8 mouse cellular contexts compared by ENCODE assay signal in the genomic region with DNA sequence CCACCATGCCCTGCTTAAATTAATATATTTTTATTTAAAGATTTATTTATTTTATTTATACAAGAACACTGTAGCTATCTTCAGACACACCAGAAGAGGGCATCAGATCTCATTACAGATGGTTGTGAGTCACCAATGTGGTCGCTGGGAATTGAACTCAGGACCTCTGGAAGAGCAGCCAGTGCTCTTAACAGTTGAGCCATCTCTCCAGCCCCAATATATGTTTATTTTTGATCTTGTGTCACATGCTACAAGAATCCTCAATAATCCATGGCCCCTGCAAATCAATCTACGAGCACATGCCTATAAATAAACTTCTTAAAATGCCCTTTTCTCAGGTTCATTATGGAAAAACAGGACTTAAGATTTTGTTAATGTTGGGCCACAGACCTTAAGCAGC. TPM values are rescaled to one million over a fixed set of nuclear protein-coding genes. Genes with fewer than 3 reads are reported as not detected.
DNase-seq lines count a peak whose midpoint lies in the region; ATAC-seq and TF ChIP-seq lines count a peak whose summit lies in the region.

No protein-coding gene starts in this region.

- peak; percentile 23 for DNase-seq in kidney, adult 11 months
- DNase-seq in kidney, adult 18-20 months, result no peak
- DNase-seq in MEL (ENCODE audit: low read depth, low spot score), result no peak
- no peak for DNase-seq in liver, embryonic 14.5 days (ENCODE audit: low read depth in 3 of 3, low spot score in 3 of 3)
- DNase-seq in lung, adult 2 months, result no peak
- DNase-seq in right cerebral cortex, postnatal 36 days (ENCODE audit: low spot score in 2 of 2), result no peak
- DNase-seq in adrenal gland, adult 18-20 months (ENCODE audit: low spot score in 2 of 2), result no peak

- peaks cover 0 to 11% of the 10 kb centered on the region in 2 experiments; a peak in 2 of 4 replicates for H3K4me1 ChIP-seq in MEL (ENCODE audit: control insufficient read depth in 1 of 2, insufficient read depth in 2 of 2, low read length in 2 of 2)
- H3K4me1 ChIP-seq in forebrain, embryonic 12.5 days, result peaks cover 9% of the 10 kb centered on the region
- H3K4me1 ChIP-seq in liver, embryonic 14.5 days (replicated peaks; ENCODE audit: control insufficient read depth in 2 of 2, insufficient read depth in 2 of 2, low read length in 1 of 2), result peaks cover 3 to 4% of the 10 kb centered on the region in 2 experiments; a peak in 3 of 4 replicates
- H3K4me1 ChIP-seq in lung, adult 2 months (ENCODE audit: control insufficient read depth, insufficient read depth, low read length), result peaks cover 3% of the 10 kb centered on the region

- no peak for TF ChIP-seq RAD21 in MEL (IDR thresholded peaks at IDR 0.05; ENCODE audit: low read depth, low read length)

- H3K27ac ChIP-seq in MEL (ENCODE audit: control insufficient read depth, low read depth, low read length), result 0 out of 2 replicates have a peak overlapping the region, but pooled peaks have one; percentile 41
- H3K27ac ChIP-seq in forebrain, embryonic 12.5 days, result no peak overlapping the region
- no peak overlapping the region for H3K27ac ChIP-seq in liver, embryonic 14.5 days

- no peak for TF ChIP-seq EP300 in MEL (IDR thresholded peaks at IDR 0.05; ENCODE audit: low read depth in 1 of 2, low read length in 2 of 2)
- TF ChIP-seq EP300 in liver, embryonic 14.5 days (IDR thresholded peaks at IDR 0.05; ENCODE audit: low read depth), result no peak

- peaks cover 0 to 10% of the 10 kb centered on the region in 2 experiments; a peak in 3 of 4 replicates for H3K36me3 ChIP-seq in MEL (ENCODE audit: control insufficient read depth in 1 of 2, insufficient read depth in 2 of 2, low read length in 2 of 2)
- peaks cover 11% of the 10 kb centered on the region for H3K36me3 ChIP-seq in forebrain, embryonic 12.5 days (replicated peaks)
- no peaks in the 10 kb centered on the region; the same call in 1 of the 2 replicates for H3K36me3 ChIP-seq in liver, embryonic 14.5 days (replicated peaks; ENCODE audit: control insufficient read depth, insufficient read depth, low read depth)

- ATAC-seq in forebrain, embryonic 12.5 days (ENCODE audit: low FRiP score), result no peak; the same call in 1 of the 2 replicates
- no peak for ATAC-seq in liver, embryonic 14.5 days (ENCODE audit: insufficient read depth)

- peaks cover 9% of the 10 kb centered on the region for H3K79me2 ChIP-seq in MEL (ENCODE audit: control insufficient read depth, insufficient read depth, low read length, poor library complexity)

- H3K9me3 ChIP-seq in MEL (replicated peaks; ENCODE audit: insufficient read depth, low read length), result no peaks in the 10 kb centered on the region
- no peaks in the 10 kb centered on the region for H3K9me3 ChIP-seq in forebrain, embryonic 12.5 days
- no peaks in the 10 kb centered on the region for H3K9me3 ChIP-seq in liver, embryonic 14.5 days (ENCODE audit: control insufficient read depth, low read length)

- H3K4me2 ChIP-seq in forebrain, embryonic 12.5 days, result no peak overlapping the region
- peak overlapping the region; percentile 75 for H3K4me2 ChIP-seq in liver, embryonic 14.5 days (ENCODE audit: low read depth)

- H3K27me3 ChIP-seq in MEL (ENCODE audit: control insufficient read depth in 1 of 2, insufficient read depth in 2 of 2, low read length in 2 of 2), result no peaks in the 10 kb centered on the region
- H3K27me3 ChIP-seq in forebrain, embryonic 12.5 days, result no peaks in the 10 kb centered on the region
- H3K27me3 ChIP-seq in liver, embryonic 14.5 days (ENCODE audit: control insufficient read depth, insufficient read depth, low read length), result no peaks in the 10 kb centered on the region

- peak overlapping the region; percentile 26 to 94; a peak in 1 of 4 replicates for H3K4me3 ChIP-seq in MEL (ENCODE audit: control insufficient read depth in 1 of 2, insufficient read depth in 1 of 2, low read depth in 2 of 2, low read length in 2 of 2)
- peak overlapping the region; percentile 94; the same call in 1 of the 2 replicates for H3K4me3 ChIP-seq in forebrain, embryonic 12.5 days (replicated peaks)
- H3K4me3 ChIP-seq in liver, embryonic 14.5 days (ENCODE audit: insufficient read depth in 1 of 2, low read depth in 2 of 2, low read length in 2 of 2), result peak overlapping the region; percentile 75 to 95; a peak in 2 of 4 replicates
- H3K4me3 ChIP-seq in lung, adult 2 months (replicated peaks; ENCODE audit: extremely low read depth, low read depth, low read length), result no peak overlapping the region

- TF ChIP-seq POLR2A in MEL (IDR thresholded peaks at IDR 0.05; ENCODE audit: control insufficient read depth in 1 of 2, insufficient read depth in 1 of 2, low read depth in 1 of 2, low read length in 2 of 2, poor library complexity in 1 of 2), result no peak
- TF ChIP-seq POLR2A in lung, adult 2 months (IDR thresholded peaks at IDR 0.05; ENCODE audit: borderline replicate concordance, extremely low read depth, low read depth, low read length), result no peak

- 86% methylated on average over 2 of the region's 2 CpGs for WGBS in forebrain, embryonic 12.5 days
- whole genome bisulfite sequencing in liver, embryonic 14.5 days (ENCODE audit: insufficient replicate concordance), result 83% methylated on average over 2 of the region's 2 CpGs
- 85% methylated on average over 2 of the region's 2 CpGs for WGBS in lung, adult 2 months

- TF ChIP-seq CTCF in MEL (IDR thresholded peaks at IDR 0.05 in 2 of 3, conservative IDR thresholded peaks at IDR 0.05 in 1 of 3; ENCODE audit: control insufficient read depth in 1 of 3, insufficient read depth in 1 of 3, low read depth in 2 of 3, low read length in 3 of 3, poor library complexity in 1 of 3, severe bottlenecking in 1 of 3), result no peak
- no peak for TF ChIP-seq CTCF in liver, embryonic 14.5 days (IDR thresholded peaks at IDR 0.05; ENCODE audit: low read depth)
- TF ChIP-seq CTCF in lung, adult 2 months (IDR thresholded peaks at IDR 0.05; ENCODE audit: insufficient read depth, low read length), result no peak

- peak overlapping the region; percentile 52 for H3K9ac ChIP-seq in MEL (ENCODE audit: control insufficient read depth, low read depth, low read length, poor library complexity, severe bottlenecking)
- H3K9ac ChIP-seq in forebrain, embryonic 12.5 days, result no peak overlapping the region
- peak overlapping the region; percentile 97; the same call in 1 of the 2 replicates for H3K9ac ChIP-seq in liver, embryonic 14.5 days (replicated peaks)

TF ChIP-seq in MEL, 35 proteins besides CTCF, POLR2A, EP300 and RAD21:
- no peak for TF ChIP-seq ZKSCAN1 (IDR thresholded peaks at IDR 0.05; ENCODE audit: low read depth, low read length)
- TF ChIP-seq JUND (IDR thresholded peaks at IDR 0.05; ENCODE audit: low read depth, low read length), result no peak
- TF ChIP-seq SIN3A (IDR thresholded peaks at IDR 0.05; ENCODE audit: low read length), result no peak
- TF ChIP-seq MAX (IDR thresholded peaks at IDR 0.05; ENCODE audit: low read length), result no peak
- no peak for TF ChIP-seq SMC3 (IDR thresholded peaks at IDR 0.05; ENCODE audit: low read depth, low read length)
- TF ChIP-seq ZMIZ1 (IDR thresholded peaks at IDR 0.05; ENCODE audit: low read depth, low read length), result no peak
- TF ChIP-seq ZC3H11A (IDR thresholded peaks at IDR 0.05; ENCODE audit: low read depth, low read length), result no peak; the same call in 1 of the 2 replicates
- TF ChIP-seq GABPA (IDR thresholded peaks at IDR 0.05; ENCODE audit: low read depth, low read length), result no peak
- no peak for TF ChIP-seq KAT2A (conservative IDR thresholded peaks at IDR 0.05; ENCODE audit: low read depth, low read length)
- no peak for TF ChIP-seq MYC (IDR thresholded peaks at IDR 0.05; ENCODE audit: low read depth, low read length)
- no peak for TF ChIP-seq TAL1 (IDR thresholded peaks at IDR 0.05; ENCODE audit: low read length)
- TF ChIP-seq CHD1 (IDR thresholded peaks at IDR 0.05; ENCODE audit: low read depth, low read length), result no peak
- no peak for TF ChIP-seq HCFC1 (IDR thresholded peaks at IDR 0.05; ENCODE audit: low read depth, low read length)
- no peak for TF ChIP-seq MAFK (IDR thresholded peaks at IDR 0.05; ENCODE audit: borderline replicate concordance, low read depth, low read length)
- no peak for TF ChIP-seq POLR2AphosphoS2 (IDR thresholded peaks at IDR 0.05; ENCODE audit: low read length)

RNA-seq across cellular contexts. Expression of a gene that starts 0.4 kb away (rescaled TPM):
- 21.8 and 23.3 TPM in 2 replicates for total RNA-seq in MEL (2012; rRNA removed)
- 100 to 1,000 TPM in 1 of 2 experiments, 10 to 100 TPM in 1; 59.1 to 156 TPM for polyA plus RNA-seq in MEL (2012; ENCODE audit: insufficient read depth in 1 of 2, insufficient read length in 2 of 2, low read depth in 1 of 2, low replicate concordance in 2 of 2, missing spikeins in 1 of 2)
- 171 and 182 TPM in 2 replicates for polyA plus RNA-seq in forebrain, embryonic 12.5 days (2016; fragmentation: Nextera tagmentation; extraction: Ambion mirVana)
- 15.2 and 24.8 TPM in 2 replicates for polyA plus RNA-seq in liver, embryonic 14.5 days (2012; rRNA removed)
- polyA plus RNA-seq in liver, embryonic 14.5 days (2014; fragmentation: Nextera tagmentation; extraction: Ambion mirVana), result 29.9 and 36.7 TPM in 2 replicates
- polyA plus RNA-seq in lung, adult 2 months (2012; rRNA removed), result 13.6 and 27.9 TPM in 2 replicates
- total RNA-seq in adrenal gland, adult 18-20 months (2021), result 10 to 100 TPM; 83.7 to 97.8 TPM
